Mouse (Mus musculus) megakaryocyte, embryonic 14.5 days (primary cell): ENCODE data around the gene D630045J12Rik. TPM values are rescaled to one million over a fixed set of nuclear protein-coding genes. Genes with fewer than 3 reads are reported as not detected.

Experiments used
- H3K27me3 ChIP-seq: replicated peaks from 2 replicates; pipeline ENCODE3; 2012; ENCODE audit warnings: inconsistent platforms
- H3K36me3 ChIP-seq: replicated peaks from 2 replicates; pipeline ENCODE3; 2012; ENCODE audit warnings: low read length, inconsistent platforms, mixed read lengths
- H3K4me1 ChIP-seq: 2 replicates; pipeline ENCODE4 v1.6.1; 2012; ENCODE audit warnings: inconsistent platforms
- H3K4me3 ChIP-seq: replicated peaks from 2 replicates; pipeline ENCODE3; 2012; ENCODE audit warnings: moderate library complexity, mild to moderate bottlenecking, inconsistent platforms
- H3K9me3 ChIP-seq: 2 replicates; pipeline ENCODE4 v1.6.1; 2012; ENCODE audit warnings: inconsistent platforms
- FLI1 ChIP-seq: IDR thresholded peaks from 2 replicates; pipeline ENCODE4 v1.6.1; 2012; ENCODE audit warnings: low read length, inconsistent platforms, mixed read lengths
- GATA1 ChIP-seq: IDR thresholded peaks from 3 replicates; pipeline ENCODE4 v1.6.1; 2012; ENCODE audit warnings: mixed read lengths, low read length, inconsistent platforms, borderline replicate concordance
- polyA plus RNA-seq: library from polyadenylated mRNA; stranded (reverse); fragments of >175 nt; gene quantifications from 2 replicates; pipeline ENCODE4 v1.2.3, GENCODE M21; 2012; ENCODE audit warnings: low replicate concordance; ENCODE audit not compliant: insufficient read depth

Gene D630045J12Rik
- polyA plus RNA-seq, 1 experiment = 0.17 TPM

GRCm38 (mm10) chr6:38110859-38111258 is 142.9 kb downstream of the D630045J12Rik start:
- Histone ChIP-seq H3K36me3 (no peaks in the 10 kb centered on the region), H3K27me3 (peaks cover 12% of the 10 kb centered on the region), H3K4me1 (no peaks in the 10 kb centered on the region; the same call in 1 of the 2 replicates), H3K9me3 (no peaks in the 10 kb centered on the region), H3K4me3 (no peak overlapping the region)
- TF ChIP-seq GATA1 (no peak), FLI1 (no peak)

DNA sequence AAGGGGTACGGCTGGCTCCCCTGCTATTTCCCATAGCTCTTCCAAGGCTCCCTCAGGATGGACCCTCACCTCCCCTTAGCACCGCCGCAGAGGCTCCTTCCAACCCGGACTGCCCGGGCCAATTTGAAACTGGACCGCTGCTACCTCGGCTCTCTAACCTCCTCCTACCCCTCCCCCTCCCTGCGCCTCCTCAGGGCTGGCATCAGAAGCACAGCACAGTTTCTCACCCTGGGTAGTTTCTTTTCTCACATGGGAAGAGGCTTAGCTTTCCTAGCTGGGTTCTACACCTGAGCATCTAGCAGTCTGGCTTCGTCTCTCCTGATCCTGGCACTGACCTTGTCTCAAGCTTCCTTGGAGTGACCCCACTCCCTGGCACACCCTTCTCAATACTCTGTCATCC is 143.9 kb downstream of the D630045J12Rik start:
- no peak overlapping the region for H3K4me3 ChIP-seq
- no peaks in the 10 kb centered on the region for H3K9me3 ChIP-seq
- H3K27me3 ChIP-seq = peaks cover 12% of the 10 kb centered on the region
- no peaks in the 10 kb centered on the region; the same call in 1 of the 2 replicates for H3K4me1 ChIP-seq
- TF ChIP-seq GATA1 = no peak
- no peak for TF ChIP-seq FLI1
- no peaks in the 10 kb centered on the region for H3K36me3 ChIP-seq

- H3K27me3 ChIP-seq = peaks cover 12% of the 10 kb centered on the region
- TF ChIP-seq FLI1 (no peak), GATA1 (no peak)
- H3K9me3 ChIP-seq = no peaks in the 10 kb centered on the region
- no peak within 1 kb of the TSS for H3K4me3 ChIP-seq
- no peaks in the 10 kb centered on the region for H3K36me3 ChIP-seq
- H3K4me1 ChIP-seq = no peaks in the 10 kb centered on the region; the same call in 1 of the 2 replicates
Observed at GRCm38 (mm10) chr6:38109160-38109795, 144.5 kb downstream of the D630045J12Rik start, which contains the start of gene Tmem213. Gene Tmem213, plus strand, starts transcription at chr6:38109255.

GRCm38 (mm10) chr6:38108449-38108848 is 145.4 kb downstream of the D630045J12Rik start:
- H3K36me3 ChIP-seq = no peaks in the 10 kb centered on the region
- TF ChIP-seq FLI1 (no peak), GATA1 (no peak)

DNA sequence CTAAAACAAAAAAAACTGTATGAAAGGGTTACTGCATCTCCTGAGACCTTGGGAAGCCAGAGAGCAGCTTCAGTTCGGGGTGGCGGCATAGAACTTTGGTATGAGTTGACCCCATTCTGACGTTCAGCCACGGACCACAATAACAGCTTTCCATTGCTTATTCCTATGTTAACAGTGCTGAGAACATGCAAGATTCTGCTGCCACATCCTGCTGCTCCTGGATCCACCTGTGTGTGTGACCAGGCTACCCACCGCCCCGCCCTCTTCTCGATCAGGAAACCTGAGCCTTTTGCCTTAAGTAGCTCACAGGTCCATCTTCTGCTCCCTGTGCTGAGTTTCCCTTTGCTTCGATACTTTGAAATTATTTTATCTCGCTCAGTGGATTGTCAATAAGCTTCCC is 147.9 kb downstream of the D630045J12Rik start:
- Histone ChIP-seq H3K36me3 (no peaks in the 10 kb centered on the region), H3K4me1 (no peaks in the 10 kb centered on the region; the same call in 1 of the 2 replicates), H3K4me3 (no peak overlapping the region), H3K9me3 (peaks cover 11% of the 10 kb centered on the region), H3K27me3 (peaks cover 17% of the 10 kb centered on the region)
- TF ChIP-seq GATA1 (no peak), FLI1 (no peak)

More at GRCm38 (mm10) chr6:38108449-38108848, 145.4 kb downstream of the D630045J12Rik start:
- H3K4me1 ChIP-seq = no peaks in the 10 kb centered on the region; the same call in 1 of the 2 replicates
- H3K4me3 ChIP-seq = no peak overlapping the region
- peaks cover 14% of the 10 kb centered on the region for H3K27me3 ChIP-seq
- no peaks in the 10 kb centered on the region for H3K9me3 ChIP-seq

DNA sequence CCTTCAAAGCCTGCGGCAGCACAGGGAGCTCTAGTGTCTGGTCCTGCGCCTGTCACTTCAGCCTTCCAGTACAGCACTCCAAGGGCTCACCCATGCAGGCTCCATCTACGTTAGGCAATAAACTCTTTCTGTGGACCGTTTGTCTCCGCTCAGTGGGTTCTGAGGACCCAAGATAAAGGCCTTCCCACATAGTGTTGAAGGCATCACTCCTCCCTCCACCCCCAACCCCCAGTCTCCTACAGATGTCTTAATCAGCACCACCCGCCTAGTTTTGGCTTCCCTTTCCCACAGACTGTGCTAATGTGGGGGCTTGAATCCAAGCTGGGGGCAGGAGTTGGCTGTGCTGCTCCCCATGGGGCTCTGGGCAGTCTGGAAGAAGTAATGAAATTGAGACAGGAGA is 150.0 kb downstream of the D630045J12Rik start:
- Histone ChIP-seq H3K27me3 (peaks cover 8% of the 10 kb centered on the region), H3K4me3 (no peak overlapping the region), H3K36me3 (no peaks in the 10 kb centered on the region), H3K4me1 (no peaks in the 10 kb centered on the region), H3K9me3 (peaks cover 25% of the 10 kb centered on the region)
- TF ChIP-seq GATA1 (no peak), FLI1 (no peak)

GRCm38 (mm10) chr6:38102216-38102795 is 151.5 kb downstream of the D630045J12Rik start:
- TF ChIP-seq GATA1 = no peak
- no peak for TF ChIP-seq FLI1
- Histone ChIP-seq H3K9me3 (peaks cover 32% of the 10 kb centered on the region), H3K4me1 (no peaks in the 10 kb centered on the region), H3K4me3 (no peak overlapping the region), H3K36me3 (no peaks in the 10 kb centered on the region), H3K27me3 (peaks cover 7% of the 10 kb centered on the region)

DNA sequence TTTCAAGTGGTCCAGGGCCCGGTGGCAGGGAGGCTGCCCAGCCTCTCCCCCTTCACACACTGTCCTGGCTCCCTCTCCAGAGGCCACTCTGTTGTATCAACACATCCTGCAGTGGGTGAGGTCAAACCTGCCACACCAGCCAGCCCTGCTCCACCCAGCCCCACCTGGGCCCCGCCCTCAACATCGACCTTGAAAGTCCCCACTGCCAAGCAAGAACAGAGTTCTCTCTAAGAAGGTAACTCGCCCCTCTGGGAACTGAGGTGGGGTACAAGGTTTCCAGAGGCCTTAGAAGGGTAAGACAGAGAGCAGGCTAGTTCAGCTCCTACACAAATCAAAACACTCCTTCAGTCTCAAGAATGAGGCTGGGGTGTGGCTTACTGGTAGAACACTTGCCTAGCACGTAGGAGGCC is 156.8 kb downstream of the D630045J12Rik start:
- Histone ChIP-seq H3K9me3 (peaks cover 35% of the 10 kb centered on the region), H3K36me3 (no peaks in the 10 kb centered on the region), H3K4me1 (no peaks in the 10 kb centered on the region), H3K4me3 (no peak overlapping the region), H3K27me3 (peaks cover 6% of the 10 kb centered on the region)
- TF ChIP-seq GATA1 = no peak
- no peak for TF ChIP-seq FLI1

- TF ChIP-seq GATA1 (no peak), FLI1 (no peak)
- H3K4me1 ChIP-seq = no peaks in the 10 kb centered on the region
- H3K4me3 ChIP-seq = no peak overlapping the region
- peaks cover 30% of the 10 kb centered on the region for H3K9me3 ChIP-seq
- H3K36me3 ChIP-seq = no peaks in the 10 kb centered on the region
- H3K27me3 ChIP-seq = peaks cover 2% of the 10 kb centered on the region
Observed at GRCm38 (mm10) chr6:38094701-38095100, 159.1 kb downstream of the D630045J12Rik start.

DNA sequence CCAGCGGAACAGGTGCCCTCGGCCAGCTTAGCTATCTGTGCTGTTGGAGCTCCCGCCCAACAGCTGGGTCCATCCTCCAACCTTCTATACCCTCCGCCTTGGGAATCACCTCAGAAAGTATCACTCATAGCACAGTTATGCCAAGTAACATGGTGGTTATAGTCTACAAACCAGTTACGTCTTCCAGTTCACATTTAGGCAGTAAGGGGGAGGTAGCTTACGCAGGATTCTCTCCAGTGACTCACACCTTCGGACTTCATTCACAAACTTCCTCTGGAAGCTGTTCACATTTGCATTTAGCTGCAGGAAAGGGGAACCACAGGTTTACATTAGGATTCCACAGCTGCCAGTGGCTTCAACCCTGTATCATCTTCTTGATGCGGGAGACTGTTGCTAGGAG is 161.3 kb downstream of the D630045J12Rik start:
- H3K36me3 ChIP-seq = no peaks in the 10 kb centered on the region
- H3K4me1 ChIP-seq = no peaks in the 10 kb centered on the region
- peaks cover 14% of the 10 kb centered on the region for H3K9me3 ChIP-seq
- H3K4me3 ChIP-seq = no peak overlapping the region
- H3K27me3 ChIP-seq = peaks cover 2% of the 10 kb centered on the region
- no peak for TF ChIP-seq GATA1
- TF ChIP-seq FLI1 = no peak
